Mouse (Mus musculus) liver, embryonic 11.5 days (tissue): ENCODE results near the gene Phf19. TPM values are rescaled to one million over a fixed set of nuclear protein-coding genes. Genes with fewer than 3 reads are reported as not detected.
A peak's percentile ranks its signal among the peaks of the same experiment; 100 is the strongest.

Source experiments
- ATAC-seq: fragments of 200-750 bp; cut with Nextera tagmentation; replicated peaks from 2 replicates; pipeline ENCODE4 v1.8.0; 2017; ENCODE audit warnings: moderate number of reproducible peaks, mild to moderate bottlenecking, moderate TSS enrichment, moderate library complexity; ENCODE audit not compliant: low FRiP score
- DNase-seq: peaks from one replicate; pipeline ENCODE4 v3.0.0-alpha.2; 2017; ENCODE audit warnings: low spot score
- H3K27ac ChIP-seq: fragments of 300-500 bp; sonication (generic); 2 replicates; pipeline ENCODE4 v1.5.1; 2014; ENCODE audit warnings: mild to moderate bottlenecking, low read depth, low read length, control low read depth
- H3K27me3 ChIP-seq: fragments of 300-500 bp; sonication (generic); replicated peaks from 2 replicates; pipeline ENCODE4 v1.6.1; 2014; ENCODE audit warnings: low read length, mixed read lengths; ENCODE audit not compliant: control insufficient read depth, insufficient read depth
- H3K36me3 ChIP-seq: fragments of 300-500 bp; sonication (generic); 2 replicates; pipeline ENCODE4 v1.6.1; 2014; ENCODE audit warnings: mild to moderate bottlenecking, low read length, moderate library complexity, mixed read lengths; ENCODE audit not compliant: control insufficient read depth, insufficient read depth
- H3K4me1 ChIP-seq: fragments of 300-500 bp; sonication (generic); replicated peaks from 2 replicates; pipeline ENCODE4 v1.6.1; 2014; ENCODE audit warnings: low read length, mixed read lengths; ENCODE audit not compliant: control insufficient read depth, insufficient read depth
- H3K4me2 ChIP-seq: fragments of 300-500 bp; sonication (generic); 2 replicates; pipeline ENCODE4 v1.6.1; 2014; ENCODE audit warnings: mild to moderate bottlenecking, control low read depth, moderate library complexity
- H3K4me3 ChIP-seq: fragments of 300-500 bp; sonication (generic); 2 replicates; pipeline ENCODE4 v1.5.1; 2014; ENCODE audit warnings: low read depth, low read length, control low read depth
- H3K9ac ChIP-seq: fragments of 300-500 bp; sonication (generic); 2 replicates; pipeline ENCODE4 v1.6.1; 2014; ENCODE audit warnings: low read depth, low read length, control low read depth
- H3K9me3 ChIP-seq: fragments of 300-500 bp; sonication (generic); 2 replicates; pipeline ENCODE4 v1.6.1; 2016; ENCODE audit warnings: low read length, inconsistent platforms, mixed read lengths; ENCODE audit not compliant: control insufficient read depth
- WGBS: fragments of 180-500 bp; shearing (Covaris S2); extraction: QIAGEN DNeasy Blood & Tissue Kit; methylation state at CpG from one replicate; pipeline ENCODE4 v1.1.7; 2014; 5-methylcytosine and 5-hydroxymethylcytosine counted together
- polyA plus RNA-seq: library from polyadenylated mRNA; unstranded; fragments of >200 nt; fragmentation: Nextera tagmentation; extraction: Ambion mirVana; gene quantifications from 2 replicates; pipeline ENCODE4 v1.2.1, GENCODE M21; 2014

The Phf19 gene
- polyA plus RNA-seq, 1 experiment from 2014 or later: 4.5 TPM

DNA sequence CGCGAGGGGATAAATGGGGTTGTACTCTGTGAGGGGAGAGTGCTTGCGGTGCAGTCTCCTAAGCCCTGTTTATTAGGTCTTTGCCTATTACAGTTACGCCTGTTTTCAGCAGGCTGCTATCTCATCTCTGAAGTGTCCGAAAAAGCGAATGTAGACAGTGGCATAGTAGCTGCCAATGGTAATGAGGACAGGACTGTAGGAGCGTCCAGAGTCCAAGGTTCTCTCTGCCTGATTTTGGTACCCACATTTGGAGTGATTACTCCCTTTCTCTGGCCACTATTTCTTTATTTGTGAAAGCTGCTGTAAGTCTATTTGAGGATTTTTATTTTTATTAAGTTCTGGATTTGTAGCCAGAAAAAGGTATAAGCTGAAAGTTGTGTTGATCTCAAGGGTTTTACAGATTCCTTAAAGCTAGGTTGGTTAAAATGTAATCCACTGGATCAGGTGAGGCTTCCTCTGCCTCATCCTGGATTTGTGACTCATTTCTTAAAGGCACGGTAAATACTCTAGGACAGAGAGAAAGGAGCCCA, 38.9 kb downstream of the Phf19 start, which contains the start of gene Psmd5:
Psmd5 (minus strand) TSS at position 153 of the 530 bp plus-strand sequence.
- Histone ChIP-seq H3K36me3 (no peaks in the 10 kb centered on the region), H3K9me3 (no peaks in the 10 kb centered on the region), H3K4me1 (peaks cover 5% of the 10 kb centered on the region), H3K9ac (peak within 1 kb of the TSS; percentile 18; the same call in 1 of the 2 replicates), H3K27me3 (peaks cover 12% of the 10 kb centered on the region), H3K4me2 (peak within 1 kb of the TSS; percentile 52), H3K27ac (peak within 1 kb of the TSS; percentile 32; the same call in 1 of the 2 replicates), H3K4me3 (peak within 1 kb of the TSS; percentile 39)
- DNase-seq: no peak
- ATAC-seq: no peak
- WGBS: 20% methylated on average over 8 of the region's 8 CpGs

GRCm38 (mm10) chr2:34874271-34874670, 39.6 kb downstream of the Phf19 start, which contains the start of gene Cutal:
TSS of gene Cutal (plus strand) at chr2:34874396.
- peaks cover 9% of the 10 kb centered on the region for H3K4me1 ChIP-seq
- H3K27me3 ChIP-seq: peaks cover 12% of the 10 kb centered on the region
- peak within 1 kb of the TSS; percentile 52 for H3K4me2 ChIP-seq
- peak within 1 kb of the TSS; percentile 18; the same call in 1 of the 2 replicates for H3K9ac ChIP-seq
- no peaks in the 10 kb centered on the region for H3K36me3 ChIP-seq
- DNase-seq (no peak), ATAC-seq (no peak)
- peak within 1 kb of the TSS; percentile 39 for H3K4me3 ChIP-seq
- 11% methylated on average over 14 of the region's 14 CpGs for WGBS
- H3K9me3 ChIP-seq: no peaks in the 10 kb centered on the region
- peak within 1 kb of the TSS; percentile 32; the same call in 1 of the 2 replicates for H3K27ac ChIP-seq

DNA sequence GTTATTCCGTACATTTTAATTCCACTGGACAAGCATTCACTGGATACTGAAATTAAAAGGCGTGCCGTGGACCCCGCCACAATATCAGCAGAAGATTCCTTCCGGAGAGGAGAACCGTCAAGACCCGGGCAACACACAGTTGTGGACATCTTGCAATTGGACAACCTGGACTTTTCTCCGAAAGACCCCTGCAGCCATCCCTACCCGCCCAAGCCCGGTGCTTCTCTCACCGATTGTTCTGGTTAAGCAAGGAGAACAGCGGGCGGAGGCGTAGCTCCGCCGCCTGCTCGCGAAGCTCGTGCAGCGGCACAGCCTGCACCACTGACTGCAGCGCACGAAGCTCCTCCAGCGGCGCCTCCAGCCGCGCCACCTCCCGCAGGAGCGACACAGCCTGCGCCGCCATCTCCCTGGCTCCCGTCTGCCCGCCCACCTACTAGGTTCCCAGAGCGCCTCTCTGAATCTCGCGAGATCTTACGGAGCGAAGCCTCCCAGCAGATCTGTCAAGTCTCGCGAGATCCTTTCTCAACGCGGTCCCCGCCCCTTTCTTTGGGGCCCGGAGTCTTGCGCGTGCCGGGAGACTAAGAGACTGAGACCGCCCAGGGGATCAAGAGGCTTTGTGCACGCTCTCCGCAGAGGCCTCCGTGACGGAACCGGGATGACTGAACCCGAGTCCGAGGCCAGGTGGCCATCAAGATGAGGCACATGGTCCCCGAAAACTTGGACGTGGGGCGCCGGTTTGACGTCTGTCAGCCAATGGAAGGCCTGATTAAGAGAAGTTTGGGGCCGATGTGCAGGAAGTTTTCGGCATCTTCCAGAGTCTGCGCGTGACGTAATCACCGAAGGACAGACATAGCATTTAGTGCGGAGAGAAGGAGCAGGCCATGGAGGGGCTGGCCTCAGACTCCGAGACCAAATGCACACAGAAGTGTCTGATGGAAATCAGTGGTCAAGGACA, 43.0 kb downstream of the Phf19 start:
- peak overlapping the region; percentile 82 for H3K4me3 ChIP-seq
- no peaks in the 10 kb centered on the region for H3K9me3 ChIP-seq
- peaks cover 9% of the 10 kb centered on the region; the same call in 1 of the 2 replicates for H3K36me3 ChIP-seq
- DNase-seq (peak; percentile 95), ATAC-seq (peak; percentile 93)
- peaks cover 12% of the 10 kb centered on the region for H3K27me3 ChIP-seq
- H3K4me1 ChIP-seq: peaks cover 20% of the 10 kb centered on the region
- WGBS: under 1% methylated on average over 67 of the region's 67 CpGs
- peak overlapping the region; percentile 85 for H3K9ac ChIP-seq
- H3K4me2 ChIP-seq: peak overlapping the region; percentile 88
- H3K27ac ChIP-seq: peak overlapping the region; percentile 75

DNA sequence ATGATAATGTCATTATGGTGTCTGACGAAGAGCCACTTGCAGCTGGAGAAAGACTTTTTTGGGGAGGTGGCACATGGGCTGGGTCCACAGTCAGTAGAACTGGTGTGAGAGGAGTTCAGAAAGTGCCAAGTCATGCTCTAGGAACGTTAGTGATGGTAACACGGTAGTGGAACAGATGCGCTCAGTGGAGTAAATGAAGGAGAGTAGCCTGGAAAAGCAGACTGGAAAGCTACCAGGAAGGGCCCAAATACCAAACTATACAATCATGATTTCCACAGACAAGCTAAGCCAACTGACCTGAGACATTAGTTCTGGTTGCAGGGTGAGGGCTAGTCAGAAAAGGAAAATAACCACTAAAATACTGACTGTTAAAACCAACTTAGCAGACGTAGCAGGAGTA, 44.1 kb downstream of the Phf19 start:
- peaks cover 19% of the 10 kb centered on the region for H3K36me3 ChIP-seq
- H3K4me3 ChIP-seq: peak overlapping the region; percentile 82
- WGBS: 19% methylated on average over 5 of the region's 5 CpGs
- DNase-seq: peak; percentile 45
- H3K9me3 ChIP-seq: no peaks in the 10 kb centered on the region
- peaks cover 12% of the 10 kb centered on the region for H3K27me3 ChIP-seq
- peak; percentile 80 for ATAC-seq
- peak overlapping the region; percentile 75 for H3K9ac ChIP-seq
- H3K27ac ChIP-seq: peak overlapping the region; percentile 84
- peaks cover 20% of the 10 kb centered on the region for H3K4me1 ChIP-seq
- peak overlapping the region; percentile 88 for H3K4me2 ChIP-seq

- 67% methylated on average over 8 of the region's 8 CpGs for WGBS
- Histone ChIP-seq H3K9me3 (no peaks in the 10 kb centered on the region), H3K4me1 (peaks cover 9% of the 10 kb centered on the region), H3K27me3 (no peaks in the 10 kb centered on the region), H3K9ac (no peak overlapping the region), H3K4me2 (no peak overlapping the region), H3K27ac (no peak overlapping the region), H3K36me3 (peaks cover 53% of the 10 kb centered on the region), H3K4me3 (no peak overlapping the region)
- DNase-seq: no peak
- peak; percentile 56; the same call in 1 of the 2 replicates for ATAC-seq
These were observed 56.1 kb downstream of the Phf19 start for GRCm38 (mm10) chr2:34857728-34858127.

- no peak overlapping the region for H3K4me3 ChIP-seq
- H3K4me1 ChIP-seq: peaks cover 9% of the 10 kb centered on the region
- no peaks in the 10 kb centered on the region for H3K27me3 ChIP-seq
- DNase-seq: no peak
- H3K9ac ChIP-seq: no peak overlapping the region
- no peak overlapping the region for H3K4me2 ChIP-seq
- whole genome bisulfite sequencing: 89% methylated on average over 4 of the region's 4 CpGs
- no peak; the same call in 1 of the 2 replicates for ATAC-seq
- H3K9me3 ChIP-seq: no peaks in the 10 kb centered on the region
- H3K36me3 ChIP-seq: peaks cover 61% of the 10 kb centered on the region
- H3K27ac ChIP-seq: no peak overlapping the region
These were observed 58.6 kb downstream of the Phf19 start for GRCm38 (mm10) chr2:34855265-34855664.

GRCm38 (mm10) chr2:34847702-34848101, 66.1 kb downstream of the Phf19 start:
- Histone ChIP-seq H3K4me1 (no peaks in the 10 kb centered on the region), H3K9ac (no peak overlapping the region), H3K27me3 (no peaks in the 10 kb centered on the region), H3K27ac (no peak overlapping the region), H3K36me3 (peaks cover 24% of the 10 kb centered on the region), H3K9me3 (no peaks in the 10 kb centered on the region), H3K4me2 (no peak overlapping the region), H3K4me3 (no peak overlapping the region)
- 74% methylated on average over 1 of the region's 1 CpGs for WGBS
- ATAC-seq (no peak), DNase-seq (no peak)
